Mouse (Mus musculus) ovary, adult 18-20 months (tissue): ENCODE measurements around the gene Lamb3.
"Not testable (repeated sequence)": the region's sequence is repeated elsewhere in the genome, so short reads cannot be mapped to it uniquely, and the experiment has no call there.

ENCODE experiments used
- DNase-seq: peaks from one replicate; pipeline ENCODE4 v3.0.0; 2022; ENCODE audit warnings: low spot score, mixed read lengths

Lamb3 gene

DNA sequence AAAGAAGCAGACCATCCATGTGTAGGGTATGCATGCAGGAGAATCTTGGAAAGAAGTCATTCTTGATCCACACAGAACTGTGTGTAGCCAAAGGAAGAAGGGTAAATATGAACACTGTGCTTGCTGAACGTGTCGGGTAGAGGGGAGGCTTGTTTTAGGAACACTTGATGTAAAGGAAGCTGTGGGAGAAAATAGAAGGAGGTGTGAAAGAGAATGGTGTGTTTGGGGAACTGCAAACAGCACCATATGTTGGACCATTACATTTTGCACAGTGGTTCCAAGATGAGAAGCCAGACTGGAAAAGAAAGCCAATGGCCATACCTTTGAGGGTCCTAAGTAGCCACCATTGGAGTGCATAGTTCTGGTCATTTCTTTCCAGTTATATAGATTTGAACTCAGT lies 42.5 kb downstream of the Lamb3 start:
- no peak for DNase-seq

DNA sequence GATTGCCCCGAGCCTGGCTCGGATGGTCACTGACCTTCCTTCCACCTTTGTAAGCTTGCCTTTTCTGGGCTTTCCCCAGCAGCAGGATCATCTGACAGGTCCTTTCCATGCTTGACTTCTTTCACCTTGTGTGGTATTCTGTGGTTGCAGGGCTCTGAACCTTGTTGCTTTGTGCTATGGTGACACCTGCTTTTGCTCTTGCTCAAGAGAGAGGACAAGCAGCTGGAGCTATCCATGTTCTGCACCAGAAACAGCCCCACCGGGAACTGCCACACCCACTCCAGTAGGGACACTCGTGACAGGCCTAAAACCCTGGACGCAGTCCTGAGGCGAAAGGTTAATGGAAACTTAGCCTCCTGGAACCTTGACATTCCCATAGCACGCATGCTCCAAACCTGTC lies 43.9 kb downstream of the Lamb3 start:
- no peak for DNase-seq

DNA sequence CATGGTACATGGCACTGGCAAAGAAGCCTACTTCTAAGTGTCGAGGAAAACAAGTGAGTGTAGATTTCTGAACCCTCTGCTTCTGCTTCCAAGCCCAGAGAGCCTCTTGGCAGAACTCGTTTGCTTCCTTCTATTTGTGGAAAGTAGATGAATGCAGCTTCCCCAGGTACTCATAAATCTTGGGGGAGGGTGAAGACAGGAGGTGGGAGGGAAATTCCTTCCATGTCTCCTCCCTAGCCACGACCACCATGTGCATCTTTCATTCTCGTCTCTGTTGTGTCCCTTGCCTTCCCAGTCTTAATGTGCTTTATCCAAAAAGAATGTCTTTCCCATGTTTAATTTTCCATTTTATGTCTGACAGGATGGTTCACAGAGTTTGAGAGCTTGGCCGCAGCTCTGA lies 45.1 kb downstream of the Lamb3 start:
- DNase-seq = no peak

DNA sequence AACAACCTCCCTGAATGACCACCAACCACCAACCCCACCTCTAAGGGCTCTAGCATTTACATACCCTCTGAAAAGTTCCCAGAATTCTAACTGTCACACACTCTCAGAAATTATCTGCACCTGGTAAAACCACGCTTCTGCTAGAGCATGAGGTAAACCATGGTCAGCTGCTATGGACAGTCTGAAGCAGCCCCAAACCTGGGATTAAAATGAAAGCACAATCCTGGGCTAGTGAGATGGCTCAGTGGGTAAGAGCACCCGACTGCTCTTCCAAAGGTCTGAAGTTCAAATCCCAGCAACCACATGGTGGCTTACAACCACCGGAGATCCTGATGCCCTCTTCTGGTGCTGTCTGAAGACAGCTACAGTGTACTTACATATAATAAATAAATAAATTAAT lies 46.4 kb downstream of the Lamb3 start:
- DNase-seq = not testable (repeated sequence)

DNA sequence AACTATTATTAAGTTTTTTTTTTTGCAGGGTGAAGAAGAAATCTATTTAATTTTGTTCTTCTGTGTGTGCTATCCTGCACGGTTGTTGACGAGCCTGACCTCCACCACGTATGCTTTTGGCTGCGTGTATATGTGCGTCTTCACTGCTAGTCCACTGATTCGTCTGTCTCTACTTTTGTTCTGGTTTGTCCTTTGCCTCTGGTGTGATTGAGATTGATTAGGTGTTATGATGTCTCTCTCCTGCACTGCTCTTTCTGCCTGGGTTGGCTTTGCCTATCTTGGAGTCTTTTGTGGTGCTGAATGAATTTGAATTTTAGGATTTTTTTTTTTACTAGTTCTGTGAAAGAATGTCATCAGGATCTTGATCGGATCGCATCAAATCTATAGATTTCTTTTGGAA lies 47.5 kb downstream of the Lamb3 start:
- no peak for DNase-seq

DNA sequence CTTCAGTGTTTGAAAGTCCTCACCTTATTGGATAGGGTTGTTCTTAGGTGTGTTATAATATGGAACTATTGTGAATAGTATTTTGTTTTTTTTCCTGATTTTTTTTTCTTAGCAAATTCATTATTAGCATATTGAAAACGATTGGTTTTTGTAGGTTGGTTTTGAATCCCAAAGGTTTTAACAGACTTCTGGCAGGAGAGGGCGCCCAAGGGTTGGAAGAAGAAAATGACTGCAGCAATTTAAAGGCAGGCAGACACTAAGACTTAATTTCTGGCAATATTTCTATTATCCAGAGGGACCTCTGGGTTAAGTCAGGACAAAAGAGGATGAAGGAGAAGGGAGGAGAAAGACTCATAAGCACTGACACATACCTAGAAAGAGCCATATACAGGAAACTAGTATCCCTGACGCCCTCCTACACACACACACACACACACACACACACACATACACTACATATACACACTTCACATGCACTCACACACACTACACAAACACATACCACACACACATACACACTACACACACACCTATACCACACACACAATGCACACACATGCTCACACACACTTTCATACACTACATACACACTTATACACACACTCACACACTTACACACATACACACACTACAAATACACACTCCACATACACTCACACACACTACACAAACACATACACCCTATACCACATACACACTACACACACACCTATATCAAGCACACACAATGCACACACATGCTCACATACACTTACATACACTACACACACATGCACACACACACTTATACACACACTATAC lies 48.2 kb downstream of the Lamb3 start:
- DNase-seq = no peak

DNA sequence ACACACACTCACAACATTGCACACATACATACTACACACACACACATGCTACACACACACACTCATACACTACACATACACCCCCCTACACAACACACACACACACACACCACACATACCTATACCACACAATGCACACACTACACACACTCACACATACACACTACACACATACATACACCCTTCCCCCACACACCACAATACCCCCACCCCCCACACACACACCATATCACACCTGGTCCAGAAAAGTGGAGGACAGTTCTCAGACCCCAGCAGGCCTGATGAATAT lies 48.7 kb downstream of the Lamb3 start:
- DNase-seq = no peak

DNA sequence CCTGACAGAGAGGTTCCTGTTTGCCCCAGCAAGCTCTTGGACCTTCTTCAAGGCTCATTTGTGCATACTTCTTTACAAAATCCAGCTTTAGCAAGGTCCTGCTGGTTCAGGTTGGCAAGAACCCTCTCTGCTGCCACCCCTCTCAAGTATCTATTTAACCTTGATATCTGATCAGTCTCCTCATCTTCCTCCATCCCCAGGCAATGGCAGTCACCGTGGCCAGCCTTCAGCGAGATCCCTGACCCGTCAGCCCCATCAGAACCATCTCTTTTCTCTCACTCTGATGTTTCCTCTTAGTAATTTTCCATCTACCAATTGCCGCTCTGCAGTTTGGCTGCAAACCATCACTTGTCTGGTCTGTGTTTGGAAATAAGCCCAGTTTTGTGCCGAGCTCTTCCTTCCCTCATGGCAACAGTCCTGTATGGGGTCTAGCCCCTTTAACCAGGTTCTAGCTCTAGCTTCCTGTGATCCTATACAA lies 49.2 kb downstream of the Lamb3 start:
- DNase-seq = no peak

DNA sequence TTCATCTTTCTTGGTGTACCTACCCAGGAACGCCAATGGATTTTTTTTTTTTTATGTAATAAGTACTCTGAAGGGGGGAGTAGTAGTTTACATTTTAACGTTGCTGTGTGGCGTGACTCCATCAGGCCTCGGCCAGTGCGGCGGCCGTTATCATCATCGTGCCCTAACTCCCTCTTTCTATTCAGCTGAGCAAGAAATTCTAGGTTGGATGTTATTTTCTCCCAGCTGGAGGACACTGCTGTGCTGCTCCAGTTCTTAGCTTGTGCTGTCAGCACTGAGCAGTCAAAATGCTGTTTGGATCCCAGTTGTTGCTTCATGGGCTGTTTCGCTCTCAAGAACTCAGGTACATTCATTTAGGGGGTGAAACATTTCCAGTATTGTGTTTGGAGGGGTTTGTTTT lies 52.1 kb downstream of the Lamb3 start:
- DNase-seq = no peak

DNA sequence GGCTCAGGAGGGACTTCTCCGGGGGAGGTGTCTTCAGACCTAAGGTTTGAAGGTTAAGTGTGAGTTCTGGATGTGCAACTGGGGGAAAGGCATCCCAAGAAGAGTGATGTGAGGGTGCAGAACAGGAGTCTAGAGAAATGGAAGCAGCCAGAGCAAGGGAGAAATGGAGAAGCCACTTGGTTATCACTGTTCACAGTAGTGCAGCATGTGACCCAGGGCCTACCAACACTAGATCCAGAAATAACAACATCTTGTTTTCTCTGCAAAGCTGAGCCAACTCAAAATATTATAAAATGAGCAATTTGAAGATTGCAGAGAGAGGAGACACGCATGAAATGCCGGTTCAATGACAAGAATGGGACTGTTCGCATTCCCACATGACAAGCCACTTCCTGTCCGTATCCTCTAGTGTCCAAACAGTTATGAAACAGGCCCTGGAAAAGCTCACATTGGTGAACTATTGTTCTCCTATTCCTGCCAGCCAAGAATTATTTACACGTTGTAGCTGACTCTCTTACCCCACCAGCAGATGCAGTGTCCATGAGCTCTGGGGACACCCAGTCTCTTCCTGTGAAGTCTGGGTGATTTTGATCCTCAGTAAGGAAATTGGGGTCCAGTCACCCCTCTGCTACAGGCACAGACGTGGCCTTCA lies 54.5 kb downstream of the Lamb3 start:
- no peak for DNase-seq

DNA sequence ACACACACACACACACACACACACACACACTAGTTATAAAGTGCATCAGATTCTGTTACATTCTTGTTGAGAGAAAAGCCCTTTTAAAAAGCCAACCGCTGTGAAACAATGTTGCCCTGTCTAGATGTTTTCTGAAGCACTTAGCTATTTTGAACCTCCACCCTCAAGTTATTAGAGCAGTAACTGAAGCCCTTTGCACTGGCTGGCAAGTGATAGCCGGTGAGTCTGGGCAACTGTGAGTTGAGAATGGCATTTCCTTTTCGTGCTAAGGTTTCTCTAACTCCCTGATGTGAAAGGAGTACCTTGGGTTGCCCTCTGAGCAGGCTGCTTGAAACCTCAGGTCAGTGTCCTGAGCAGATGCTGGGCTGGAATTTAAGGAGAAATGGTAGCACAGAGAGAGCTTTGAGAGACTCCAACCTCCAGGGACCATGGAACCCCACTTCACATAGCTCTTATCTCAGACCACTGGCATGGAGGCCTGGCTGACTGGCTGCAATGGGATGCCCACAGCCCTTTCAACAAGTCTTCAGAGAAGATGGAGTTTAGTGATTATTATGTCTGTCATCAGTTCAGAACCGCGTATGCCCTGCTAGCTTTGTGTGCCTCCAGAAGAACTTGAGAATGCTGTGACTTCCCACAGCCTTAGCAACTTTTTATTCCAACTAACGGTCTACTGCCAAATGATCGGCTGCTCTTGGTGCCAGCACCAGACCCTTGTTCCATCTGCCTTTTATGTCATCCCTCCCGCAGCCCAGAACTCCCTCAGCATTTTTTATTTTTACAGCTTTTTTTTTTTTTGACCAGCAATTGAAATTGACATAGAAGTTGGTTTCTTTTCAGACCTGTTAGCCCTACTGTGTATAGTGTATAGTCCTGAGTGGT lies 55.8 kb downstream of the Lamb3 start:
- DNase-seq = no peak

DNA sequence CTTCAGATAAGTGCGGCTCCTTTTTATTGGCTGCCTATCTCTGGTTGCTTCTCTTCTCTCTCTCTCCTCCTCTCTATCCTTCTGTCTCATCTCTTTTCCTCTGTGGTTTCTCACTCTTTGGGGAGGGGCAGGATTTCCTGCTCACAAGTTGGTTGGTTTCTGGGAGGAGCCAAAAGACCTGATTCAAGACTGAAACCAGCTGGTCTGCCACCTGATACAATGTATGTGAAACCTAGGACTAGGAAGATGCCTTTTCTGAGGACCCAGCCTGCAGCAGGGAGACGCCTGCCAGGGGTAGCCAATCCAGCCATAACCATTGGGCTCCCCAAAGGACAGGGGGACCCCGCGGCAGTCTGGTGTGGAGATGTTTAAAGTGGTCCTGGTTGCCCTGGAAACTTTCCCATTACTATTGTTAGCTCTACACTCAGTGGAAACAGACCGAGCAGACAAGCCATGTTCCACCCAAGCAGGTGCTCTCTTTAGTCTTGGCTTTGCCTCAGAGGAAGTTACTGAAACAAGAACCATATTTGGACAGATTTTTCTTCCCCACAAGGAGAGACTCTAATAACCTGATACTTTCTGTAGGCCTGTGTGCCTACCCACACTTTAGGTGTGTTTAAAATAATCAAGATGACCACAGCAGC lies 56.6 kb downstream of the Lamb3 start, which contains the start of gene Hsd11b1:
Hsd11b1 (minus strand) TSS at position 121 of the 644 bp plus-strand sequence.
- DNase-seq = no peak

DNA sequence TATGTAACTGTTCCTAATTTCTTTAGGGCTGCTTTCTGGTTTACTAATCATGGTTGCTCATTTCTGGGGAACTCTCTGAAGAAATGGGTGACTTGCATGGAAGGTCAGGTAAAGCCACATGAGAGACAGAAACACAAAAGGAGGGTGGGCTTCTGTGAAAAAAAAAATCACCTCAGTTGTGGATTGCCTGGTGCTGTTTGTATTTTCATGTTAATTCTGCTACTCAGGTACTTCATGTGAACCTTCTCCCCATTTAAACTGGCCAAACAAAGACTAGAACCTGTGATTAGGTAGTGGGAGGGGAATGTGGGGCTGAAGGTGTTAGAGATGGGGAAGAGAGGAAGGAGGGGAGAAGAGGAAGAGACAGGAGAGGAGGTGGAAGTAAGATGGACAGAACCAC lies 58.2 kb downstream of the Lamb3 start:
- DNase-seq = no peak

DNA sequence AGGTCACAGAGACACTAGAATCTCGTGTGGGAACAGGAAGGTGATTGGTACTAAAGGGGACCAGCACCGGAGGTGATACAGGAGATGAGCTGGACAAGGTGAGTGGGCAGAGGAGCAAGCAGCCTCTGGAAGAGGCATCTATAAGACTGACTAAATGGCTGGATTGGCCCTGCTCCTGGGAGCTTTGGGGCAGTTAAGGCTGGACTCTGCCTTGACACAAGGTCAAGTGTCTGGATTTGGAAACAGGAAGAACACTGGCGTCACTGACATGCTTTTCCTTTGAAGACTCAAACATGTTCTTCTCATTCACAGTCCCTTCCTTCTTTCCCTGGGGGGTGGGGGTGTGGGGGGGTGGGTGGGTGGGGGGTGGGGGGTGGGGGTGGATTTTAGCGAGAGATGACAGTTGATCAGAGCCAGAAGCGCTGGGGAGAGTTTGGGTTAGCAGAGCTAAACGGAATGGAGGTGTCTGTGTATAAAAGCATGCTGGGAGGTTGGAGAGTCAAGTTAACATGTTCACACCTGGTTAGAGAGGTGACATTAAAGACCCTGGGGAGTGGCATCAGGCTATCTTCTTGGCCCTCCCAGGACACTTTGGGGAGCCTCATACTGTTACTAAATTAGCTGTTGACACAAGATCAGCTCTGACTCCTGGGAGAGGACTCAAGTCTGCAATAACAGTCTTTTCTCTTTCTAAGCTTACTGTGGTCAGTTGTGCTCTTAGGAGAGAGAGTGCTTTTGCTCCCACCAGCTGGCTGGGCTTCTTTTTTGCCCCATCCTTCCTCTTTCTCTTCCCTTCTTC lies 63.7 kb downstream of the Lamb3 start:
- DNase-seq = no peak

DNA sequence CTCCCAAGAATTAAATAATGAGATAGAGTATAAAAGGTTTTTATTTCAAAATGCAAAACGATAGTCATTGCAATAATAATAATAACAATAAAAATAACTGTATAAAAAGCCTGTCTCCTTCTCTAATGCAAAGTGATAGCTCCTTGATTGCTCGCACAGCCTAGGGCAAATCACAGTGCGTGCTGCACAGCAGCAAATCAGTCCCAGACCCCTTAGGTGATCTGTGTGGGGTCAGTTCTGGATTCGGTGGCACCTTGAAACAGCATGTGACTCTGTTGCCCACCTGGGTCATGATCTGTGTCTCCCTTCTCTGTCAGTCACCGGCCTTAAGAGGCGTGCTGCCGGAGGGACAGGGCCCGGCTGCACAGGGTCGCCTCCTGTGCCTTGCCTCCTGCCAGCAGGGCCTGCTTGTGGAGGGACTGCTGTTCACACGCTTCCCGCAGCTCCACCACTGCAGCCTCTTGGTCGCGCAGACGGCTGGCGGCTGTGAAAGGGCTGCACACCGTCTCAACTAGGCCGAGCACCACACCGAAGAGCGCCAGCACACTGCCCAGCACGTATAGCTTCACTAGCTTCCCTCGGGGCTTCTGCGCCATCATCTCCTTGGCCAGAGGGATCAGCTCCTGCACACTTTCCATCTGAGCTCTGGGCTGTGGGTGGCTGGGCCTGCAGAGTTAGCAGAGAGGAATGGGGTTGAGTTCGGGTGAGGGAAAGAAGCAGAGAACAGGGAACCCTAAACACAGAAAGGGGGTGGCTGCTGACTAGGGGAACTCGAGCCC lies 64.8 kb downstream of the Lamb3 start:
- no peak for DNase-seq

DNA sequence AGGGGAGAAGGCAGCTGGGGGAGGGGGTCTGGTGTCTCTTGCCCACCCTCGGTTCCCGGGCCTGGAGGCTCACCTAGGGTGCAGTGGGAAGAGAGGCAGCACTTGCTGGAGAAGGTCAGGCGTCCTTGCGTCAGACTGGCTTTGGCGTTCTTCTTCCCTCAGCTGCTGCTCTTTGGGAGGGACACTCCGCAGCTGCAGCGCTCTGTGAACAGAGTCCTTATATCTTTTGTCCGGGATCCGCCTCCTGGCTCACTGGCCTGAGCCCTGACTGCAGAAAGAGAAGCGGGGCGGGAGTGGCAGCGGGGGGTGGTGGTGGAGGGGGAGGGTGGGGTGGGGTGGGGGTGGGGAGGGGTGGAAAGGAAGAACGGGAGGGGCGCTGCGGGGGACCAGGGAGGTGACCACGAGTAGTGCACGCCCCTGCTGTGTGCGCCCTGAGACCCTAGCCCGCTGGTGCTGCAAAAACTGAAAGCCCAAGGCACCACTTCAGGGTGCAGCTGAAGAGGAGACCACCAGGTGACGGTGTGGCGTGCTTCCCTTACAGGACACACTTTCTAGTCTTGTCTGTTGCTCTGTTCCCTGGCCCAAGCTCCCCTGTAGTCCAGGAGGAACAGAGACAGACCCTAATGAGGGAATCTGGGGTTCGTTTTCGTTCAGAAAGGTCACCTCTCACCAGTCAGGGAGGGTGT lies 65.6 kb downstream of the Lamb3 start, which contains the start of gene G0s2:
G0s2 (minus strand) TSS at position 302 of the 686 bp plus-strand sequence.
- peak; percentile 74 for DNase-seq

DNA sequence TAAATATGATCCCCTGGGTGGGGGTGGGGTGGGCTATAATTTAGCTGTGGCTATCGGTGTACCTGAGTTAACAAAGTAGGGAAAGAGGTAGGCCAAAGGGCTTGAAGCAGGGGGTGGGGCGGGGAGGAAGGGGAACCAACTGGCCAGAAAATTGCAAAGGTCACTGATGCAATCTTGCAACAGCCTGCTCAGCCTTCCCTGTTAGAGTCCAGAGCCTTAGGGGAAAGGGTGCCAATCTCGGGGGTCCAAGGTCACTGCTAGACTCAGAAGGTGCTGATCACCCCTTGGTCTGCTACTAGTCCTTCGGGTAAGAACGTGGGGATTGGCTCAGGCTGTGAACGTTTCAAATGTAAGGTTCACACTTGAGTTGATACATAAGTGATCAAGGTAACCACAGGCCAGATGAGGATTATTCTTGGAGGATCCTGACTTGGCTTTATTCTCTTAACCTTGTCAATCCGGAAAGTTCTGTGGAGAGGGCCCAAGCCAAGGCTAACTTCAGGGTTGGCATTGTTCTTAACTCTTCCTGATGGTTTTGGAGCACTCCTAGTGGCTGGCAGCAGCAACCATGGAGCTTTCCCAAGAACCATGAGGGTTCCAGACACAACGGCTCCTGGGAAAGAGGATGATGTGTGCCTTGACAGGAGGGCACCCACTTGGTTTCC lies 67.0 kb downstream of the Lamb3 start:
- no peak for DNase-seq

DNA sequence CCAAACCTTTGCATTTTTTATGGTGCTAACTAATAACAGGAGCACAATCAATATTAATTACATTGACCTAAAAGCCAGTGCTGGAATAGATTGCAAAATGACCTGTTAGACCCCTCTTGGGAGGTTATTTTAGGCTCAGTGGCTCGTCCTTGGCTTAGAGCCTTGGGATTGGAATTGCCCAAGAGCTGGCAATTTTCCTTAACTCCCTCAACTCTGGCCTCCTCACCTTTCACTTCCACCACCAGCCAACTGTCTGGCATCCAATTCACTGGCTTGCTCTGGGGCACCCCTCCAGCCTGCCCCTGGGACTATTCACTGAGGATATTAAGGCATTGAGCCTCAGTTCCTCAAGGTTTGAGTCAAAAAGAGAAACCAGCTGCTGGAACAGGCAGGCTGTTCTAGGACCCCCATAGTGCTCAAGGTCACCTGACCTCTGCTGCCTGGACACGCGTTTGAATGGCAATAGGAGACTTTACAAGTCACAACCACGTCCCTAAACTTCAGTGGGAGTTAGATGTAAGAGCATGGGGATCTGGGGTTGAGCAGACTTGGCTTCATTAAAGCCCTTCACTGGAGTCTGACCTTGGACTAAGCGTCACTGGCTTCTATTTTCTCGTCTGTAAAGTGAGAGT lies 71.0 kb downstream of the Lamb3 start:
- peak; percentile 13 for DNase-seq

DNA sequence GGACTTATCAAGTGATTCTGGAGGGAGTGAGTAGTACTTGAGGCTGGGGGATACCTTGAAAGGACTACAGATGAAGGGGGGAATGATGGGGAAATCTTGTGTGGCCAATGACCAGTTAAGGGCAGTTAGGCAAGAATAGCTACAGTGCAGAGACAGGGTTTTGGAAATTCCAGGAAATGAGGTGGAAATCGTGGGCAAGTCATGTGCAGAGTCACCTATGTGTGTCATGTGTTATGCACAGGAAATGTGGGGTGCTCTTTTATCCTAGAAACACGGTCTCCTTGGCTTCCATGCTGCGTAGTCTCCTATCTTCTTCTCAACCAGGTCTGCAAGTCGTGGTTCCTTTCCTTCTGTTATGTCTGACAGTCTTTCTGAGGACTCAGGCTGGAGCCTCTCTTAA lies 72.0 kb downstream of the Lamb3 start:
- no peak for DNase-seq
